Mouse (Mus musculus) ES-Bruce4 (cell line): ENCODE measurements around the gene Eml3. TPM values are rescaled to one million over a fixed set of nuclear protein-coding genes. Genes with fewer than 3 reads are reported as not detected.
"Not testable (repeated sequence)": the region's sequence is repeated elsewhere in the genome, so short reads cannot be mapped to it uniquely, and the experiment has no call there.

Source experiments
- H3K27ac ChIP-seq: 2 replicates; pipeline ENCODE4 v1.5.1; 2012; ENCODE audit warnings: low read length, inconsistent platforms; ENCODE audit not compliant: insufficient read depth
- H3K27me3 ChIP-seq: 2 replicates; pipeline ENCODE4 v1.6.1; 2012; ENCODE audit warnings: mild to moderate bottlenecking, low read length, inconsistent platforms; ENCODE audit not compliant: control insufficient read depth, poor library complexity, insufficient read depth, severe bottlenecking
- H3K36me3 ChIP-seq: 2 replicates; pipeline ENCODE4 v1.6.1; 2012; ENCODE audit warnings: inconsistent platforms, mild to moderate bottlenecking, low read length, moderate library complexity; ENCODE audit not compliant: control insufficient read depth, poor library complexity, insufficient read depth, severe bottlenecking
- H3K4me1 ChIP-seq: one replicate; pipeline ENCODE4 v1.8.1; 2011; ENCODE audit warnings: low read length; ENCODE audit not compliant: control insufficient read depth, insufficient read depth
- H3K4me3 ChIP-seq: 2 replicates; pipeline ENCODE4 v1.5.1; 2011; ENCODE audit warnings: low read depth, mild to moderate bottlenecking, low read length
- H3K9ac ChIP-seq: 2 replicates; pipeline ENCODE4 v1.6.1; 2012; ENCODE audit warnings: low read depth, mild to moderate bottlenecking, inconsistent platforms; ENCODE audit not compliant: poor library complexity, severe bottlenecking
- H3K9me3 ChIP-seq: replicated peaks from 2 replicates; pipeline ENCODE4 v1.6.1; 2012; ENCODE audit warnings: mild to moderate bottlenecking, low read length, inconsistent platforms; ENCODE audit not compliant: control insufficient read depth, poor library complexity, insufficient read depth, severe bottlenecking
- CTCF ChIP-seq: IDR thresholded peaks from one replicate; pipeline ENCODE4 v1.8.1; 2011; ENCODE audit warnings: low read depth, low read length
- EP300 ChIP-seq: IDR thresholded peaks from 2 replicates; pipeline ENCODE4 v1.6.1; 2011; ENCODE audit warnings: low read depth, low read length; ENCODE audit not compliant: insufficient read depth
- POLR2A ChIP-seq: IDR thresholded peaks from one replicate; pipeline ENCODE4 v1.8.1; 2011; ENCODE audit warnings: low read length; ENCODE audit not compliant: insufficient read depth
- polyA plus RNA-seq: library from polyadenylated mRNA; stranded (reverse); fragments of >200 nt; gene quantifications from 2 replicates; pipeline ENCODE4 v1.2.4, GENCODE M21; 2011; ENCODE audit warnings: low read depth; ENCODE audit not compliant: missing spikeins, insufficient read depth, insufficient read length

The Eml3 gene
- polyA plus RNA-seq, 1 experiment = 19.2 TPM

GRCm38 (mm10) chr19:8967373-8967743 lies 38.0 kb downstream of the Eml3 start:
- TF ChIP-seq CTCF (no peak), EP300 (no peak), POLR2A (no peak)
- Histone ChIP-seq H3K27ac (peak overlapping the region; percentile 75), H3K27me3 (no peaks in the 10 kb centered on the region), H3K9me3 (no peaks in the 10 kb centered on the region), H3K4me3 (peak overlapping the region; percentile 99), H3K4me1 (no peaks in the 10 kb centered on the region), H3K9ac (peak overlapping the region; percentile 98), H3K36me3 (peaks cover 79% of the 10 kb centered on the region)

- H3K4me1 ChIP-seq = no peaks in the 10 kb centered on the region
- H3K36me3 ChIP-seq = peaks cover 79% of the 10 kb centered on the region
- TF ChIP-seq POLR2A (no peak), CTCF (no peak), EP300 (no peak)
- peak overlapping the region; percentile 98 for H3K9ac ChIP-seq
- H3K27ac ChIP-seq = peak overlapping the region; percentile 75
- H3K27me3 ChIP-seq = no peaks in the 10 kb centered on the region
- H3K9me3 ChIP-seq = no peaks in the 10 kb centered on the region
- H3K4me3 ChIP-seq = peak overlapping the region; percentile 99
These were observed 38.5 kb downstream of the Eml3 start for GRCm38 (mm10) chr19:8967893-8968292.

GRCm38 (mm10) chr19:8972491-8972890 lies 43.1 kb downstream of the Eml3 start:
- H3K36me3 ChIP-seq = peaks cover 95% of the 10 kb centered on the region
- not testable (repeated sequence) for H3K4me3 ChIP-seq

DNA sequence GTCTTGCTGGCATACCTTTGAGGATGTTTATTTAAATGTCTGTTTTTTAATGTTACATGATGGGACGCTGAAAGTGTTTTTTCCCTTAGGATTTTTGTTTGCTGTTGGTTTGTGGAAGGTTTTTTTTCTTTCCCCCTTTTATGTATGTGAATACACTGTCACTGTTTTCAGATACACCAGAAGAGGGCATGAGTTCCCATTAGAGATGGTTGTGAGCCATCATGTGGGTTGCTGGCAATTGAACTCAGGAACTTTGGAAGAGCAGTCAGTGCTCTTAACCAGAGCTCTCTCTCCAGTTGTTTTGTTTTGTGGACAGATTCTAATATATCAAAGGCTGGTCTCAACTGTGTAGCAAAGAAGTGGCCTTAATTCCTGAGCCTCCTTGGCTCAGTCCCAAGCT lies 45.3 kb downstream of the Eml3 start:
- H3K4me3 ChIP-seq = no peak overlapping the region
- H3K36me3 ChIP-seq = peaks cover 96% of the 10 kb centered on the region
- peaks cover 1% of the 10 kb centered on the region for H3K4me1 ChIP-seq
- 0 out of 2 replicates have a peak overlapping the region, but pooled peaks have one; percentile 25 for H3K27ac ChIP-seq
- H3K27me3 ChIP-seq = no peaks in the 10 kb centered on the region
- TF ChIP-seq POLR2A = no peak
- no peak for TF ChIP-seq CTCF
- TF ChIP-seq EP300 = no peak
- H3K9ac ChIP-seq = no peak overlapping the region
- H3K9me3 ChIP-seq = no peaks in the 10 kb centered on the region

More at GRCm38 (mm10) chr19:8972491-8972890, 43.1 kb downstream of the Eml3 start:
- H3K27me3 ChIP-seq, H3K27ac ChIP-seq, H3K4me1 ChIP-seq, H3K9me3 ChIP-seq, H3K9ac ChIP-seq: not testable (repeated sequence)

- Histone ChIP-seq H3K27ac (peak overlapping the region; percentile 60; the same call in 1 of the 2 replicates), H3K36me3 (peaks cover 91% of the 10 kb centered on the region), H3K9me3 (no peaks in the 10 kb centered on the region), H3K9ac (no peak overlapping the region), H3K4me3 (no peak overlapping the region), H3K4me1 (peaks cover 1% of the 10 kb centered on the region), H3K27me3 (no peaks in the 10 kb centered on the region)
- no peak for TF ChIP-seq POLR2A
- no peak for TF ChIP-seq CTCF
- no peak for TF ChIP-seq EP300
These were observed 46.1 kb downstream of the Eml3 start for GRCm38 (mm10) chr19:8975491-8975890.

- H3K9ac ChIP-seq = no peak overlapping the region
- H3K9me3 ChIP-seq = no peaks in the 10 kb centered on the region
- H3K27ac ChIP-seq = peak overlapping the region; percentile 70
- no peak overlapping the region for H3K4me3 ChIP-seq
- H3K4me1 ChIP-seq = peaks cover 1% of the 10 kb centered on the region
- no peaks in the 10 kb centered on the region for H3K27me3 ChIP-seq
- H3K36me3 ChIP-seq = peaks cover 81% of the 10 kb centered on the region
- TF ChIP-seq CTCF (peak; percentile 86), EP300 (0 out of 2 replicates have a peak, but pooled peaks have one; percentile 8), POLR2A (no peak)
These were observed 47.2 kb downstream of the Eml3 start for GRCm38 (mm10) chr19:8976535-8976934.
